Mouse (Mus musculus): Measurements from ENCODE around the gene Cckbr. TPM values are rescaled to one million over a fixed set of nuclear protein-coding genes. Genes with fewer than 3 reads are reported as not detected.
A peak's percentile ranks its signal among the peaks of the same experiment; 100 is the strongest.

Gene Cckbr
- polyA plus RNA-seq (2015; fragmentation: Nextera tagmentation; extraction: Ambion mirVana) = 5.2 and 5.5 TPM in 2 replicates

DNA sequence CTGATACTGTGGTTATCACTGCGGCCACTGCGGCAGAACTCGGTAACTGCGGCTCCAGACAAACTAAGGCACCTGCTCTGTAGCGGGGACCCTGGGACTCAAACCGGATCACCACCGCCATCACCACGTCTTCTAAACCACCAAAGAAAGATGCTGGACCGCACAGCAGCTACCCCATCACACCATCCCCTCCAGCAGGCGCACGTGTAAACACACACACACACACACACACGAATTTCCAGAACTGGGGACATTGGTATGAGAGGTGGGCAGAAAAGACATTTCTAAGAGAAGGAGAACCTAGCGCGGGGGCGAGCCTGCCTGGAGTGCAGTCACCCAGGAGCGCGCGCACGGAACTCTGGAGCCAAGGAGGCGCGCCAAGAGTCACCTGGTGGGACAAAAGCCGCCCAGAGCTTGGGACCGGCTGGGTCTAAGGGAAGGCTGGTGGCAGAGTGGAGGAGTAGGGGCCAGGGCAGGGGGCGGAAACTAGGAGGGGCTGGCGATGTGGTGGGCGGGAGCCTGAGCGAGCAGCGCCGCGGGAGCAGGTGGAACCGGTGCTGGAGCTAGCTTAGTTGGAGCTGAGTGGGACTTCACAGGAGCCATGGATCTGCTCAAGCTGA lies at the start of gene Cckbr:
Gene Cckbr (plus strand): TSS at position 308 of the 620 bp plus-strand sequence.
- peak within 1 kb of the TSS; percentile 62 for H3K4me3 ChIP-seq
- peaks cover 7% of the 10 kb centered on the region; the same call in 1 of the 2 replicates for H3K27me3 ChIP-seq
- H3K9ac ChIP-seq = peak within 1 kb of the TSS; percentile 58
- peak within 1 kb of the TSS; percentile 91 for H3K4me2 ChIP-seq
- H3K4me1 ChIP-seq (replicated peaks) = peaks cover 14% of the 10 kb centered on the region; the same call in 1 of the 2 replicates
- ATAC-seq (ENCODE audit: low FRiP score, low read depth) = peak; percentile 90
- whole genome bisulfite sequencing = 1% methylated on average over 31 of the region's 31 CpGs
- H3K36me3 ChIP-seq = no peaks in the 10 kb centered on the region
- no peaks in the 10 kb centered on the region for H3K9me3 ChIP-seq
- H3K27ac ChIP-seq (replicated peaks) = 0 out of 2 replicates have a peak within 1 kb of the TSS, but pooled peaks have one; percentile 14

DNA sequence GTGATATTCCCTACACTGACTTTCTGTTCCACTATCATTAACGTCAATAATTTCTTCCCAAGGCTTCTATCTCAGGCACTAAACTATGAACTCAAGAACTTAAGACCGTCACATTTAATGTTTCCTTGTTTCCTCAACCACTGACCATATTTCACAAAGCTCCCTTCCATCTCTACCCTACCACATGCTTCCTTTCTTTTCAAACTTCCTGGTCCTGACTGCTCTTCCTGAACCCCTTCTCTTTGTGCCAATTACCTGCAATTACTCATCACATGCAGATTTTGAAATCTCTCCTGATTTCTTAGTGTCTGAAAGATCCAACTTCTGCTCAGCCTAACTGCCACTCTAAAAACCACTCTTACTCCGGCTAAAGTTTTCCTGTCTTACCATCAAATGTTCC lies 45.2 kb upstream of the Cckbr start:
- Histone ChIP-seq H3K36me3 (peaks cover 77% of the 10 kb centered on the region), H3K4me3 (no peak overlapping the region), H3K4me1 (replicated peaks) (no peaks in the 10 kb centered on the region), H3K27ac (replicated peaks) (no peak overlapping the region), H3K4me2 (no peak overlapping the region), H3K9ac (no peak overlapping the region), H3K9me3 (no peaks in the 10 kb centered on the region), H3K27me3 (no peaks in the 10 kb centered on the region)
- no peak for ATAC-seq (ENCODE audit: low FRiP score, low read depth)
- WGBS = 99% methylated on average over 3 of the region's 3 CpGs

DNA sequence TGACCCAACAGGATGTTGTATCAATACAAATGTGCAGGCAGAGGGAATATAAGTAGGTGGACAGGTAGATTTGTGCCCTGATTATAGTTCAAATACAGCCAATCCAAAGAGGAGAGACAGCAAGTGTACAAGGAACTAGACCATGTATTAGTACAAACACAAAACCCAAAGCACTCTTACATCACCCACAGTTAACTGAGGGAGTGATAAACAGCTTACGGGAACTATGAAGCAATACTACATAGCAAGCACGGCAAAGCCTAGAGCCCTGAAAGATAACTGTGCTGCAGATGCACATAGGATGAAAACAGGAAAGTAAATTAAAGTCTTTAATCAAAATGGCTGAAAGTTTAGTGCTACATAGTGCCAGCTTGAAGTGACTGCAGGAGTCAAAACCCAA lies 37.8 kb upstream of the Cckbr start:
- Histone ChIP-seq H3K27ac (replicated peaks) (no peak overlapping the region), H3K4me2 (no peak overlapping the region), H3K4me1 (replicated peaks) (no peaks in the 10 kb centered on the region), H3K9ac (no peak overlapping the region), H3K9me3 (no peaks in the 10 kb centered on the region), H3K36me3 (peaks cover 73% of the 10 kb centered on the region), H3K27me3 (no peaks in the 10 kb centered on the region), H3K4me3 (no peak overlapping the region)
- no peak for ATAC-seq (ENCODE audit: low FRiP score, low read depth)
- 98% methylated on average over 2 of the region's 2 CpGs for WGBS

DNA sequence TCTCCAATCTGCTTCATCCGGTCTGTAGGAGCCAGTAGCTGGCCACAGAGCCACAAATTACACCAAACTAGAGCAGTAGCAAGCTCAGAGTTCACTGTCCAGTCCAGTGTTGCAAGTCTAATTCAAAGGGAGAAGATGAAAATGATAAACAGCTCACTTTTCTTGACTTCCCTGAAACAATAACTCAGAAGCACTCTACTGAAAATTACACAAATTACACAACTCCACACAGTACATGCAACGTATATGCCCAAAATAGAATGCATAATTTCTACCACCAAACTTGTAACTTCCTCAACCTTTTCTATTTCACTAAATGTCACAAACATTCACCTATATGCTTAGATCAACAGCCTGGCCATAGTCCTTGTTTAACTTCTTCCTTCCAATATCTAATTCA lies 35.3 kb upstream of the Cckbr start:
- Histone ChIP-seq H3K4me1 (replicated peaks) (no peaks in the 10 kb centered on the region), H3K27me3 (no peaks in the 10 kb centered on the region), H3K36me3 (peaks cover 51% of the 10 kb centered on the region), H3K9ac (no peak overlapping the region), H3K4me3 (no peak overlapping the region), H3K27ac (replicated peaks) (no peak overlapping the region), H3K9me3 (no peaks in the 10 kb centered on the region), H3K4me2 (no peak overlapping the region)
- no peak for ATAC-seq (ENCODE audit: low FRiP score, low read depth)
- 98% methylated on average over 2 of the region's 2 CpGs for WGBS

DNA sequence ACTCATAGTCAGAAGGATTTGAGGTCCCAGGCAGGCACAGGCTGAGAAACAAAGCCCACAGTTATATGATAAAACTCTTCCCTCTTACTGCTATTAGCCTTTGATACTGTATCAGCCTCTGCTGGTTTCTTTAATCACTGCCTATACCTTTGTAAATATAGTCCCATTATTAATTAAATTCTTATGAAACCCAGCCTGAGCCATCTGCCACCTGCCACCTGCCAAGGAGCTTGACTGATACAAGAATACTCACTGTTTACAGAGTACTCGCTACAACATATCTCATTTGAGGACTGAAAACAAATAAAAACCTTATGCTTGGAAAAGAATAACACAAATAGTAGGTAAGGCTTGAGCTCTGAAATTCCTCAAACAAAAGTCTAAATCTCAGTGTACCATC lies 30.9 kb upstream of the Cckbr start:
- no peaks in the 10 kb centered on the region for H3K9me3 ChIP-seq
- no peak overlapping the region for H3K27ac ChIP-seq (replicated peaks)
- WGBS = 82% methylated on average over 1 of the region's 1 CpGs
- H3K27me3 ChIP-seq = no peaks in the 10 kb centered on the region
- H3K4me3 ChIP-seq = no peak overlapping the region
- H3K36me3 ChIP-seq = peaks cover 10% of the 10 kb centered on the region
- no peak overlapping the region for H3K9ac ChIP-seq
- no peak for ATAC-seq (ENCODE audit: low FRiP score, low read depth)
- H3K4me1 ChIP-seq (replicated peaks) = peaks cover 19% of the 10 kb centered on the region
- H3K4me2 ChIP-seq = no peak overlapping the region

DNA sequence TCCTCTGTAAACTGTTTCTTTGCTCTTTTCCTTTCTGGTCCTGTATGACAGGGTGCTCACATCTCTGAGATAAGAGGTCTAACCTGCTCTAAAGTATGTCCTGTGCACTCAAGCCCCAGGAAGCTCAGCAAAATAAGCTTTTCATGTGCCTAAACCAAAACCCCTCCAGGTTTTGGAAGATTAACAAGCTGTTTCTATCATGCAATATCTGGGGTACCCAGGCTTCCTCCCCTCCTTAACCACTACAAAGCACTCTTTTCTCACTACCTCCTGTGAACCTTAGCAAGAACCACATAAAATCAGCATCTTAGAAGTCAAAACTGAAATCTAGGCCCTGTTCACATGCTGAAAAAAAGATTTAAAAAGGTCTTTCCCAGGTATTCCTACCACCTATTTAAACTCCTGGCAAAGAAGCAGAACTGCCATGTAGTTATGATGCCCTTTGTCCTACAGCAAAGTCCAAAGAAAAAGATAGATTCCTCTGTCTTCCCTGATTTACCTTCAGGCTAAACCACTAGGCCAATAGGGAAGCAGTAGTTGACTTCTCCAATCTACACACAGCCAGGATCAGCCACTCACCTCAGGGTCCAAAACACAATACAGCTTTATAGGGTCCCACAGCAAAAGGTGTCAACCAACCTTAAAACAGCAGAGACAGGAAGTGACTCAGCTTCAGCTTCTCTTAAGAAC lies 30.3 kb upstream of the Cckbr start:
- no peaks in the 10 kb centered on the region for H3K9me3 ChIP-seq
- H3K4me3 ChIP-seq = no peak overlapping the region
- peaks cover 19% of the 10 kb centered on the region for H3K4me1 ChIP-seq (replicated peaks)
- no peak overlapping the region for H3K9ac ChIP-seq
- no peak for ATAC-seq (ENCODE audit: low FRiP score, low read depth)
- H3K27ac ChIP-seq (replicated peaks) = no peak overlapping the region
- no peak overlapping the region for H3K4me2 ChIP-seq
- H3K36me3 ChIP-seq = peaks cover 5% of the 10 kb centered on the region; the same call in 1 of the 2 replicates
- no peaks in the 10 kb centered on the region for H3K27me3 ChIP-seq

DNA sequence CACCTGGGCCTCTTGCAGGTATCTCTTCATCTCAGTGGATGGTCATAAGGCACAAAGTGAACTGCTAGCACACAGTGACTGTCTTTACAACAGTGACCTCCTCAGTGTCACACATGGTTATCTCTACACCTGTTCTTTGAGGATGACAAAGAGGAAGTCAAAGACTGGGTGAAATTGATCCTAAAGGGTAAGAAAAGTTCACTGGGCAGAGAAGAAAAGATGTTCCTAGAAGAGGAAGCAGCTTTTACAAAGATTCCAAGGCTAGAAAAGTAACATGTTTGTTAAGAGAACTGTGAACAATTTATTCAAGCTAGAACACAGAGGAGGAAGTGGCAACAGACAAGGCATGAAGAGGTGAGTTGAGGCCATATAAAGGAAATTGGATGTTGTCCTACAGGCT lies 29.4 kb upstream of the Cckbr start:
- ATAC-seq (ENCODE audit: low FRiP score, low read depth) = no peak
- Histone ChIP-seq H3K27me3 (no peaks in the 10 kb centered on the region), H3K4me2 (no peak overlapping the region)

DNA sequence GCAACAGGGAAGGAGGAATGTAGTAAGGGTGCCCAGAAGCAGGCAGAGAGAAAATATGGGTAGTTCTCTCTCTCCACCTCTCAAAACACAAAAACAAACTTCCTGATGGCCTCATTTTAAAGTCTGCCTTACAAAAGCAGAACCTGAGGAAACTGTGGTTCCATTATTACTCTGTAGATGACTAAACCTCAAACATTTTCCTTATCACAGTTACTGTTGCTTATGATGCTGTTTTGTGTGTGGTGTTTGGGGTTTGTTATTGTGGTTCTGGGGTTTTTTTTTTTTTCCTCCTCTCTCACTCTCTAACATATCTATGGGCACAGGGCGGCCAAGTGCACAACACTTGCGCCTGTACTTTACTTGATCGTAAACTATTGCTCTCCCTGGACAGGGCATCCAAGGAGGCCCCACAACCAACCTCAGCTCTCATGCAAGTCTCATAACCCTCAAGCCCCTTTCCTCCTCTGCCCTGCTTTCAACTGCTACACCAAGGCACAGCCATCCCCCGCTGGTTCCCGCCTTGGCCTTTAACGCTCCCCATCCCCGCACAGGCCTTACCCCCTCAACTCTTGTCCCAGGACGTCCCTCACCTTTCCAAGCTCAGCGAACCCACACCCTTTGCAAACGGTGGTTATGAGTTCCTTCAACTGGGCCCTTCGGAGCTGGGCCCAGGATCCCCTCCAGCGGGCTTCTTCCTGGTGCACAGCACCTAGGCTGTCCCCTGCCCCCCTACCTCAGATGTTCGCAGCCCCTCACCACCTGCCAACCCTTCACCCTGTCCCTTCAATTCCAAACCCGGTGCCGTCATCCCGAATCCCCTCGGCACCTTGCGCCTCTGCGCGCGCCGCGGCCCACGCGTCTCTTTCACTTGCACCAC lies 26.2 kb upstream of the Cckbr start:
- peak overlapping the region; percentile 73 for H3K4me3 ChIP-seq
- ATAC-seq (ENCODE audit: low FRiP score, low read depth) = peak; percentile 64
- peak overlapping the region; percentile 74 for H3K9ac ChIP-seq
- WGBS = 2% methylated on average over 25 of the region's 25 CpGs
- H3K36me3 ChIP-seq = no peaks in the 10 kb centered on the region; the same call in 1 of the 2 replicates
- no peaks in the 10 kb centered on the region for H3K9me3 ChIP-seq
- H3K4me2 ChIP-seq = peak overlapping the region; percentile 81
- H3K27me3 ChIP-seq = no peaks in the 10 kb centered on the region
- H3K4me1 ChIP-seq (replicated peaks) = peaks cover 19% of the 10 kb centered on the region
- H3K27ac ChIP-seq (replicated peaks) = peak overlapping the region; percentile 66

More for the DNA sequence above, 29.4 kb upstream of the Cckbr start:
- no peak overlapping the region for H3K27ac ChIP-seq (replicated peaks)
- H3K4me3 ChIP-seq = no peak overlapping the region
- H3K9me3 ChIP-seq = no peaks in the 10 kb centered on the region
- peaks cover 19% of the 10 kb centered on the region for H3K4me1 ChIP-seq (replicated peaks)
- H3K36me3 ChIP-seq = peaks cover 5% of the 10 kb centered on the region; the same call in 1 of the 2 replicates
- H3K9ac ChIP-seq = no peak overlapping the region

DNA sequence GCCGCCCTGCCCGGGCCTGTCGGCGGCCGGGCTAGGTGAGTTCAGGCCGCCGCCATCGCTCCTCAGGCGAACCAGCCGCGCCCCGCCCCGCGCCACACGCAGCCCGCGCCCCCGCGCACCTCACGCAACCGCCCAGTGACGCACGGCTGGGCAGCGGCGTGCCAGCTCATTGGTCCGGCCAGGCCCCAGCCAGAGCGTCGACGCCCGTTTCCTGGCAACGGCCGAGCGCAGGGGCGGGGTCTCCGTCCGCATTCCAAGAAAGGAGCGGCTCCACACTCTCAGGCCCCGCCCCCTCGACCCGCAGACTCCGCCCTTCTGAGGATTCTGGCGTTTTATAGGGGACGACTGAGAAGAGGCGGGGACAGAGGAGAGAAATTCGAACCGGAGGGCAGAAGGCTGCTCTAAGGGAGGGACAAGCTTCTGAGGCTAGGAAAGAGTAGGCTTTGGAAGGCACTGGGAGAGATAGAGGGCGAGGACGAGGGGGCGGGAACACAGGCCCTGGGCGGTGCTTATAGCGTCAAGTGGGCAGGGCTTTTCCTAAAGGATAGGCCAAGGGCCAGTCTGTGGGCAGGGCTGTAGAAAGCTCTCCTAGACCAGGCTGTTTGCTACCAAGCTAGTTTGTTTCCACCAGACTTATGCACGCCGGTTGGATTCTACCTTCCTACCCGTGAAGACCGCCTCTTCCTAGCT lies 25.5 kb upstream of the Cckbr start, which contains the start of gene Fam160a2:
Gene Fam160a2 (minus strand): TSS at position 120 of the 690 bp plus-strand sequence.
- Histone ChIP-seq H3K27me3 (no peaks in the 10 kb centered on the region), H3K4me2 (peak within 1 kb of the TSS; percentile 81), H3K27ac (replicated peaks) (peak within 1 kb of the TSS; percentile 78), H3K9ac (peak within 1 kb of the TSS; percentile 74), H3K4me1 (replicated peaks) (peaks cover 19% of the 10 kb centered on the region), H3K9me3 (no peaks in the 10 kb centered on the region), H3K36me3 (no peaks in the 10 kb centered on the region; the same call in 1 of the 2 replicates), H3K4me3 (peak within 1 kb of the TSS; percentile 73)
- peak; percentile 99 for ATAC-seq (ENCODE audit: low FRiP score, low read depth)
- WGBS = under 1% methylated on average over 55 of the region's 55 CpGs

DNA sequence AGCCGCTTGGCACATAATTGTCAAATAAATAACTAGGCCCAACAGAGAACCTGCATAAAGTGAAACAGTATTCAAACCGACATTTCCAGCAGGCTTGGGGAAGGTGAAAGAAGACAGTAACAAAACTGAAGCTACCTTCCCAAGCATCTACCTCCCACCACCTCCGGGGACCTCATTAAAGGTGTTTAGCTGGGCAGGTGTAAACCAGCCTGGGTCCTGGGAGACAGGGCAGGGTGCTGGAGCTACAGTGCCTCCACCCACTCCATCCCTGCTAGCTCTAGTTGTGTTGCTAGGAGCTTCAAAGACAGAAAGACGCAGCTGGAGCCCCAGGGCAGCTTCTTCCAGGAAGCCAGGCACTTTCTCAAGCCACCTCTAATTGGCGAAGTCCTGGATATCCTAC lies 21.3 kb upstream of the Cckbr start, which contains the start of gene Cnga4:
Gene Cnga4 (plus strand): TSS at position 301 of the 400 bp plus-strand sequence.
- Histone ChIP-seq H3K27me3 (no peaks in the 10 kb centered on the region), H3K9ac (no peak within 1 kb of the TSS), H3K4me3 (no peak within 1 kb of the TSS), H3K36me3 (no peaks in the 10 kb centered on the region), H3K4me1 (replicated peaks) (peaks cover 1% of the 10 kb centered on the region), H3K4me2 (no peak within 1 kb of the TSS), H3K27ac (replicated peaks) (no peak within 1 kb of the TSS), H3K9me3 (no peaks in the 10 kb centered on the region)
- 82% methylated on average over 5 of the region's 5 CpGs for WGBS
- no peak for ATAC-seq (ENCODE audit: low FRiP score, low read depth)

DNA sequence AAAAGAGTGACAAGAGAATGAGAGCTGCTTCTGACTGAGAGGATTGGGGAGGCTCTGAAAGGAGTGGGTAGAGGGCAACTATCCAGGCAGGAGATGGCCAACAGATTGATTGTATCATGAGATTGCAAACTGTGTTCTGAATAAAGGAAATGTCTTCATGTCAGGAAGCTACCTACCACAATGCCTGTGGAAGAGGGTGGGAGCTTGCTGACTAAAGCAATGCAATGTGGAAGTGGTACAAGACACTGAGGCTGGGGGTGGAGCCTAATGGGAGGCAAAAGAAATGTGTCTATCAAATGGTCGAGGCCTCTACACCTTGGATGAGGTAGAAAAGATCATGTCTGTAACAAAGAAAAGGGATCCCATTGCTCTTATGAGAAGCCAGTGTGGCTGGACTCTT lies 19.2 kb upstream of the Cckbr start:
- no peak overlapping the region for H3K4me2 ChIP-seq
- no peaks in the 10 kb centered on the region for H3K27me3 ChIP-seq
- no peak overlapping the region for H3K9ac ChIP-seq
- WGBS = 56% methylated on average over 1 of the region's 1 CpGs
- H3K36me3 ChIP-seq = no peaks in the 10 kb centered on the region
- H3K27ac ChIP-seq (replicated peaks) = no peak overlapping the region
- ATAC-seq (ENCODE audit: low FRiP score, low read depth) = no peak
- no peaks in the 10 kb centered on the region for H3K4me1 ChIP-seq (replicated peaks)
- no peaks in the 10 kb centered on the region for H3K9me3 ChIP-seq
- no peak overlapping the region for H3K4me3 ChIP-seq
